Mouse (Mus musculus): ENCODE measurements around the gene Arfgef3. TPM values are rescaled to one million over a fixed set of nuclear protein-coding genes. Genes with fewer than 3 reads are reported as not detected.

Arfgef3 gene
- 6.3 and 6.5 TPM in 2 replicates for polyA plus RNA-seq (2015; fragmentation: Nextera tagmentation; extraction: Ambion mirVana)

- peak; percentile 91 for ATAC-seq
- Histone ChIP-seq H3K9me3 (ENCODE audit: control insufficient read depth, low read length) (no peaks in the 10 kb centered on the region), H3K4me3 (ENCODE audit: low read length) (peak within 1 kb of the TSS; percentile 68), H3K9ac (ENCODE audit: low read depth, low read length) (peak within 1 kb of the TSS; percentile 82), H3K27ac (ENCODE audit: low read depth, low read length) (peak within 1 kb of the TSS; percentile 91), H3K36me3 (ENCODE audit: control insufficient read depth, insufficient read depth, low read length) (no peaks in the 10 kb centered on the region), H3K27me3 (replicated peaks; ENCODE audit: control insufficient read depth, insufficient read depth, low read length) (no peaks in the 10 kb centered on the region), H3K4me2 (ENCODE audit: low read length) (peak within 1 kb of the TSS; percentile 57), H3K4me1 (ENCODE audit: control insufficient read depth, insufficient read depth, low read depth, low read length) (peaks cover 8% of the 10 kb centered on the region; the same call in 1 of the 2 replicates)
- WGBS, result 1% methylated on average over 50 of the region's 50 CpGs
Observed at GRCm38 (mm10) chr10:18743286-18744142, at the start of gene Arfgef3. Arfgef3 (minus strand) TSS chr10:18743949.

GRCm38 (mm10) chr10:18790063-18790462, 46.3 kb upstream of the Arfgef3 start:
- no peak overlapping the region for H3K4me3 ChIP-seq (ENCODE audit: low read length)
- no peaks in the 10 kb centered on the region for H3K36me3 ChIP-seq (ENCODE audit: control insufficient read depth, insufficient read depth, low read length)
- 86% methylated on average over 4 of the region's 4 CpGs for WGBS
- H3K4me2 ChIP-seq (ENCODE audit: low read length), result no peak overlapping the region
- H3K27me3 ChIP-seq (replicated peaks; ENCODE audit: control insufficient read depth, insufficient read depth, low read length), result no peaks in the 10 kb centered on the region
- H3K27ac ChIP-seq (ENCODE audit: low read depth, low read length), result no peak overlapping the region
- no peaks in the 10 kb centered on the region for H3K9me3 ChIP-seq (ENCODE audit: control insufficient read depth, low read length)
- no peaks in the 10 kb centered on the region for H3K4me1 ChIP-seq (ENCODE audit: control insufficient read depth, insufficient read depth, low read depth, low read length)
- no peak overlapping the region for H3K9ac ChIP-seq (ENCODE audit: low read depth, low read length)
- ATAC-seq, result no peak

DNA sequence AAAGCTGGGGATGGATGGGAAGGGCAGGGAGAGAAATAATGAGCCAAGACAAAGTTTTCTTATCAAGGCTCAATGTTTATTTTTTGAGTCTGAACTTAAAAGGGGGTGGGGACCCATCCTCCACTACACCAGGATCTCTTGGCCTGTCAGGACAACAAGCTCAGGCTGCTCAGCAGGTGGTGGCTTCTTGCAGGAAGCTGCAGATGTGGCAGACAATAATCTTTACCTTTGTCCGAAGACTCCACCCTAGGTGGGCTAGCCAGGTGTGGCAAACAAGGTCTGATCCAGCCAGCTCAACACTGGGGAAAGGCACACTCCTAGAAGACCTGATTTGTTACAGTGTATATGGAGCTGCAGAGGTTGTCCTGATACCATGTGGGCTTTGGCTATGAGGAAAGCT, 44.9 kb upstream of the Arfgef3 start:
- no peaks in the 10 kb centered on the region for H3K9me3 ChIP-seq (ENCODE audit: control insufficient read depth, low read length)
- no peak overlapping the region for H3K4me3 ChIP-seq (ENCODE audit: low read length)
- H3K36me3 ChIP-seq (ENCODE audit: control insufficient read depth, insufficient read depth, low read length), result no peaks in the 10 kb centered on the region
- no peak overlapping the region for H3K4me2 ChIP-seq (ENCODE audit: low read length)
- H3K9ac ChIP-seq (ENCODE audit: low read depth, low read length), result no peak overlapping the region
- ATAC-seq, result no peak
- WGBS, result 87% methylated on average over 1 of the region's 1 CpGs
- H3K27ac ChIP-seq (ENCODE audit: low read depth, low read length), result no peak overlapping the region
- H3K27me3 ChIP-seq (replicated peaks; ENCODE audit: control insufficient read depth, insufficient read depth, low read length), result no peaks in the 10 kb centered on the region
- no peaks in the 10 kb centered on the region for H3K4me1 ChIP-seq (ENCODE audit: control insufficient read depth, insufficient read depth, low read depth, low read length)

DNA sequence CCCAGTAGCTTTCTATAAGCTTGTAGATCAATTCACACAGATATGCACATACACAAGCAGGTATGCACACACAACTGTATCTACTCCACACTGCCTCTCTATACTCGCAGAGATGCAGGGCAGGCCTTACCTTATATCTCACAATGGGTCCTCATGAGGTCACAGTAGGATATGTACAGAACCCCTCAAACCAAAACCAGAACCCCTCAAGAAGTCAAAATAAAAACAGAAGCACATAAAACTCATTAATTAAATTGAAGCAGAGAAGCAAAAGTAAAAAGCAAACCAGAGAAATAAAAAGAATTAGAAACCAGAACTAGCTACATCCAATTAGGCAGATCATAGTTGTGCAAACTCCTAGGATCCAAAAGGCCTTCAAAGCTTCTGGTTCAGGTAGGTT, 42.9 kb upstream of the Arfgef3 start, which contains the start of gene Gm4922:
Gene Gm4922 (minus strand): TSS at position 101 of the 400 bp plus-strand sequence.
- H3K9ac ChIP-seq (ENCODE audit: low read depth, low read length), result no peak within 1 kb of the TSS
- ATAC-seq, result no peak
- H3K27ac ChIP-seq (ENCODE audit: low read depth, low read length), result no peak within 1 kb of the TSS
- no peaks in the 10 kb centered on the region for H3K9me3 ChIP-seq (ENCODE audit: control insufficient read depth, low read length)
- no peak within 1 kb of the TSS for H3K4me2 ChIP-seq (ENCODE audit: low read length)
- 91% methylated on average over 1 of the region's 1 CpGs for WGBS
- no peaks in the 10 kb centered on the region for H3K27me3 ChIP-seq (replicated peaks; ENCODE audit: control insufficient read depth, insufficient read depth, low read length)
- H3K4me1 ChIP-seq (ENCODE audit: control insufficient read depth, insufficient read depth, low read depth, low read length), result no peaks in the 10 kb centered on the region
- H3K36me3 ChIP-seq (ENCODE audit: control insufficient read depth, insufficient read depth, low read length), result no peaks in the 10 kb centered on the region
- no peak within 1 kb of the TSS for H3K4me3 ChIP-seq (ENCODE audit: low read length)

DNA sequence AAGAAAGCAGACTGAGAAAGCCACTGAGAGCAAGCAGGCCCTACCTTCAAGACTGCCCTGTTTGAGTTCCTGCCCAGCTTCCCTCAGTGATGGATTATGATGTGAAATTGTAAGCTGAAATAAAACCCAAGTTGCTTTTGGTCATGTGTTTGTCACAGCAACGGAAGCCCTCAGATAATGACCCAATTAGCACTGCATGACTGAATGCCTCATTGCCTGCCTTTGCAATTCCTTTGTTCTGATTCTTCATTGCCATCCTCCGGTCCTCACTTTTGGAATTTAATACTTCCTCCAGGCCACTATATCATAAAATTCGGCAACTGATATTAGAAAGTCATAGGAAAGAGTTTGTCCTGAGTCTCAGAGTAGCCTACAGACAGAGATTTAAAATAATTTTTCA, 33.8 kb upstream of the Arfgef3 start:
- Histone ChIP-seq H3K4me2 (ENCODE audit: low read length) (no peak overlapping the region), H3K9me3 (ENCODE audit: control insufficient read depth, low read length) (no peaks in the 10 kb centered on the region), H3K27ac (ENCODE audit: low read depth, low read length) (no peak overlapping the region), H3K27me3 (replicated peaks; ENCODE audit: control insufficient read depth, insufficient read depth, low read length) (no peaks in the 10 kb centered on the region), H3K9ac (ENCODE audit: low read depth, low read length) (no peak overlapping the region), H3K36me3 (ENCODE audit: control insufficient read depth, insufficient read depth, low read length) (no peaks in the 10 kb centered on the region), H3K4me3 (ENCODE audit: low read length) (no peak overlapping the region), H3K4me1 (ENCODE audit: control insufficient read depth, insufficient read depth, low read depth, low read length) (no peaks in the 10 kb centered on the region)
- WGBS, result 38% methylated on average over 3 of the region's 3 CpGs
- no peak for ATAC-seq

DNA sequence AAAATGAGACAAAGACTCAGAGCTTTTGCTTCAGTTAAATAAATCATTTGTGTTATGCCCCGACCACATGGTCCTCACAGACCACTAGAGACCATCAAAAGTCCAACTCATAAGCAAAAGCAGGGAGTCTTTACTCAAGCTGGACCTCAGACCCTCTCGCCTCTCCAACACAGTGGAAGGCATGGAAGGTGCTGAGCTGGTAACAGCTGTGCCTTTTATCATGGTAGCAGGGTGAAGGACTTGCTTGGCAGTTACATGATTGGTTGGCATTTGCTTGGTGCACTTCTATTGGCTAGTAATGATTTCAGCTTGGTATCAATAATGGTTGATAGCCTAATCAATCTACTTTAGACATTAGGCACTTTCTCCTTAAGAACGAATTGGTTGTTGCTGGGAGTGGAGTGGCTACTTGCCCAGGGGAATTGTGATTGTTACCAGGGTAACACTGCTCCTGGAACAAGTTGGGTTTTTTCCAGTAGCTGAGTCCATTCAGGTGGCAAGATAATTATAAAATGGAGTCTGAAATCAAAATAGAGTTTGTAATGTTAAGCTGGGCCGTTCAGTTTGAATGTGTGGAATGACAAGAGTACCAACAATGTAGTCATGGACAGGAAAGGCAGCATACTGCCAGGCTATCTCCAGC, 28.9 kb upstream of the Arfgef3 start:
- Histone ChIP-seq H3K4me2 (ENCODE audit: low read length) (no peak overlapping the region), H3K27me3 (replicated peaks; ENCODE audit: control insufficient read depth, insufficient read depth, low read length) (no peaks in the 10 kb centered on the region), H3K4me1 (ENCODE audit: control insufficient read depth, insufficient read depth, low read depth, low read length) (no peaks in the 10 kb centered on the region), H3K36me3 (ENCODE audit: control insufficient read depth, insufficient read depth, low read length) (no peaks in the 10 kb centered on the region), H3K9me3 (ENCODE audit: control insufficient read depth, low read length) (no peaks in the 10 kb centered on the region), H3K27ac (ENCODE audit: low read depth, low read length) (no peak overlapping the region), H3K4me3 (ENCODE audit: low read length) (no peak overlapping the region), H3K9ac (ENCODE audit: low read depth, low read length) (no peak overlapping the region)
- ATAC-seq, result no peak
- WGBS, result 51% methylated on average over 4 of the region's 4 CpGs

GRCm38 (mm10) chr10:18769909-18770308, 26.2 kb upstream of the Arfgef3 start:
- Histone ChIP-seq H3K9me3 (ENCODE audit: control insufficient read depth, low read length) (peaks cover 2% of the 10 kb centered on the region; the same call in 1 of the 2 replicates), H3K4me1 (ENCODE audit: control insufficient read depth, insufficient read depth, low read depth, low read length) (no peaks in the 10 kb centered on the region), H3K9ac (ENCODE audit: low read depth, low read length) (no peak overlapping the region), H3K27me3 (replicated peaks; ENCODE audit: control insufficient read depth, insufficient read depth, low read length) (no peaks in the 10 kb centered on the region), H3K27ac (ENCODE audit: low read depth, low read length) (no peak overlapping the region), H3K4me3 (ENCODE audit: low read length) (no peak overlapping the region), H3K4me2 (ENCODE audit: low read length) (no peak overlapping the region), H3K36me3 (ENCODE audit: control insufficient read depth, insufficient read depth, low read length) (no peaks in the 10 kb centered on the region)
- no peak for ATAC-seq
- 57% methylated on average over 5 of the region's 5 CpGs for WGBS

GRCm38 (mm10) chr10:18760241-18760640, 16.5 kb upstream of the Arfgef3 start:
- no peak overlapping the region for H3K27ac ChIP-seq (ENCODE audit: low read depth, low read length)
- H3K9ac ChIP-seq (ENCODE audit: low read depth, low read length), result no peak overlapping the region
- peaks cover 4% of the 10 kb centered on the region; the same call in 1 of the 2 replicates for H3K9me3 ChIP-seq (ENCODE audit: control insufficient read depth, low read length)
- no peaks in the 10 kb centered on the region for H3K27me3 ChIP-seq (replicated peaks; ENCODE audit: control insufficient read depth, insufficient read depth, low read length)
- no peak for ATAC-seq
- H3K4me3 ChIP-seq (ENCODE audit: low read length), result no peak overlapping the region
- no peaks in the 10 kb centered on the region for H3K36me3 ChIP-seq (ENCODE audit: control insufficient read depth, insufficient read depth, low read length)
- H3K4me1 ChIP-seq (ENCODE audit: control insufficient read depth, insufficient read depth, low read depth, low read length), result no peaks in the 10 kb centered on the region
- WGBS, result 38% methylated on average over 2 of the region's 2 CpGs
- H3K4me2 ChIP-seq (ENCODE audit: low read length), result no peak overlapping the region

GRCm38 (mm10) chr10:18750057-18750456, 6.3 kb upstream of the Arfgef3 start:
- H3K4me1 ChIP-seq (ENCODE audit: control insufficient read depth, insufficient read depth, low read depth, low read length), result no peaks in the 10 kb centered on the region
- H3K36me3 ChIP-seq (ENCODE audit: control insufficient read depth, insufficient read depth, low read length), result no peaks in the 10 kb centered on the region
- no peak overlapping the region for H3K27ac ChIP-seq (ENCODE audit: low read depth, low read length)
- no peaks in the 10 kb centered on the region for H3K27me3 ChIP-seq (replicated peaks; ENCODE audit: control insufficient read depth, insufficient read depth, low read length)
- H3K9me3 ChIP-seq (ENCODE audit: control insufficient read depth, low read length), result no peaks in the 10 kb centered on the region
- no peak for ATAC-seq
- 84% methylated on average over 4 of the region's 4 CpGs for WGBS
- H3K4me3 ChIP-seq (ENCODE audit: low read length), result no peak overlapping the region
- no peak overlapping the region for H3K9ac ChIP-seq (ENCODE audit: low read depth, low read length)
- no peak overlapping the region for H3K4me2 ChIP-seq (ENCODE audit: low read length)
